Mouse (Mus musculus) lung, postnatal 0 days (tissue): Measurements from ENCODE around the gene Ssr4.

Experiments used
- CTCF ChIP-seq: IDR thresholded peaks from 2 replicates; pipeline ENCODE4 v1.5.1; 2016; ENCODE audit warnings: antibody characterized with exemption, mild to moderate bottlenecking
- EP300 ChIP-seq: IDR thresholded peaks from 2 replicates; pipeline ENCODE4 v1.6.1; 2016; ENCODE audit warnings: antibody characterized with exemption, mild to moderate bottlenecking, control low read depth

GRCm38 (mm10) chrX:73835731-73836130 lies 48.9 kb downstream of the Ssr4 start:
- TF ChIP-seq CTCF (no peak), EP300 (no peak)
